Mouse (Mus musculus) olfactory bulb, adult 2 months (tissue): Measurements from ENCODE around the gene Katnbl1.

Experiments used
- CTCF ChIP-seq: fragments of 200-500 bp; IDR thresholded peaks from 2 replicates; pipeline ENCODE4 v1.5.1; 2012; ENCODE audit warnings: low read depth, mild to moderate bottlenecking, low read length, moderate library complexity; ENCODE audit not compliant: insufficient read depth
- POLR2A ChIP-seq: fragments of 200-500 bp; IDR thresholded peaks from 2 replicates; pipeline ENCODE4 v1.6.1; 2012; ENCODE audit warnings: mild to moderate bottlenecking, low read depth, low read length, moderate library complexity; ENCODE audit not compliant: insufficient read depth

DNA sequence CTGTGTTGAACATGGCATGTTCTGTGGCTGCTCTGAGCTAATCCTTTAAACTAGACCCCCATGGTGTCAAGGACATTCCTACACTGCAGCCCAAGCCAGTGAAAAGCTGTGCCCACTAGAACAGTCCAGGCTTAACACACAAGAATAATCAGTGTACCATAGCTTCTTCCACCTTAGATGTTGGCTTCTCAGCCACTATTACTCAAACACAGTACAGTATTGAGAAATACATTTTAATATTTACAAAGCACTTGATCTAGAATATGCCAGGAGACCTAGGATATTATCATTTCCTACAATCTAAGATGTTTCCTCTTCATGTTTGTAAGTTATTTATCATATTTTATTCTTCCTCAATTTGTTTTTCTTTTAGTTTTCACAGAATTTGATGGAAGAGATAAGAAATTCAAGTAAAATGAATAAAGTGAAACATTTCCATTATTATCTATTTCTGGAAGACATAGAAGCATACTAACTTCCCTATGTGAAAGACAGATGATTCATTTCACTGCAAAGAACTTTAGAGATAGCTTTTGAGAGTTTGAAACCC is 69.6 kb downstream of the Katnbl1 start:
- TF ChIP-seq CTCF (no peak), POLR2A (no peak)
